Mouse (Mus musculus) midbrain, embryonic 11.5 days (tissue): ENCODE measurements at regions not wholly inside any gene's neighbourhood (a gene's known extent, or its start where the extent isn't known, plus 50 kb on each side); places are given as distances from the start of the nearest gene placed in this dataset.
"Not testable (repeated sequence)": the region's sequence is repeated elsewhere in the genome, so short reads cannot be mapped to it uniquely, and the experiment has no call there.

Experiments used
- ATAC-seq: fragments of 200-750 bp; cut with Nextera tagmentation; 2 replicates; pipeline ENCODE4 v1.8.0; 2017; ENCODE audit warnings: moderate TSS enrichment, moderate library complexity; ENCODE audit not compliant: low FRiP score
- DNase-seq: peaks from one replicate; pipeline ENCODE4 v3.0.0; 2015; ENCODE audit warnings: low spot score; ENCODE audit errors: missing footprints
- H3K27ac ChIP-seq: fragments of 300-500 bp; sonication (generic); 2 replicates; pipeline ENCODE4 v1.5.1; 2014; ENCODE audit warnings: low read depth, low read length
- H3K27me3 ChIP-seq: fragments of 300-500 bp; sonication (generic); 2 replicates; pipeline ENCODE4 v1.6.1; 2014; ENCODE audit warnings: mild to moderate bottlenecking, low read length, moderate library complexity, mixed read lengths; ENCODE audit not compliant: control insufficient read depth, insufficient read depth
- H3K36me3 ChIP-seq: fragments of 300-500 bp; sonication (generic); 2 replicates; pipeline ENCODE4 v1.6.1; 2014; ENCODE audit warnings: mild to moderate bottlenecking, low read length, moderate library complexity, mixed read lengths; ENCODE audit not compliant: control insufficient read depth, insufficient read depth
- H3K4me1 ChIP-seq: fragments of 300-500 bp; sonication (generic); 2 replicates; pipeline ENCODE4 v1.6.1; 2014; ENCODE audit warnings: low read length; ENCODE audit not compliant: control insufficient read depth, insufficient read depth
- H3K4me2 ChIP-seq: fragments of 300-500 bp; sonication (generic); 2 replicates; pipeline ENCODE4 v1.6.1; 2014; ENCODE audit warnings: mild to moderate bottlenecking, moderate library complexity
- H3K4me3 ChIP-seq: fragments of 300-500 bp; sonication (generic); 2 replicates; pipeline ENCODE4 v1.5.1; 2014; ENCODE audit warnings: low read depth, low read length
- H3K9ac ChIP-seq: fragments of 300-500 bp; sonication (generic); 2 replicates; pipeline ENCODE4 v1.6.1; 2014; ENCODE audit warnings: low read length
- H3K9me3 ChIP-seq: fragments of 300-500 bp; sonication (generic); 2 replicates; pipeline ENCODE4 v1.6.1; 2016; ENCODE audit warnings: low read length; ENCODE audit not compliant: control insufficient read depth
- WGBS: fragments of 180-500 bp; shearing (Covaris S2); extraction: QIAGEN DNeasy Blood & Tissue Kit; methylation state at CpG from one replicate; pipeline ENCODE4 v1.1.7; 2014; 5-methylcytosine and 5-hydroxymethylcytosine counted together

DNA sequence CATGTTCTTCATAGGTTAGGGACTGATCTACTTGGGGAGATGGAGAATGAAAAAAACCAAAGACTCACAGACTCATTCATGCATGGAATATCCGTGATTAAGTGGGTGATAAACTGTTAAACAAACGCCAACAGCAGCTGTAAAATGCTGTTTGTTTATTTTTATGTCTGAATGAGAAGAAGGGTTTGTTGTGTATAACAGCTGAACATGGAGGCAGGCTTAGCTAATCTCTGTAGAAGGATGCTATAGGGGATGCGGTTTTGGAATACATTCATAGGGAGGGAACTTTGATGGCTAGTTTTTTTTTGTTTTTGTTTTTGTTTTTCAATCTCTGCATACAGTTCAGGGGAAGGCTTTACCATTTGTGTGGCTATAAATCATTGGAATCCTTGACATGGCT lies 977.1 kb upstream of the Cdh8 start:
- no peak overlapping the region for H3K9ac ChIP-seq
- no peak overlapping the region for H3K4me2 ChIP-seq
- H3K27ac ChIP-seq = no peak overlapping the region
- H3K9me3 ChIP-seq = peaks cover under 1% of the 10 kb centered on the region; the same call in 1 of the 2 replicates
- WGBS = 85% methylated on average over 3 of the region's 3 CpGs
- H3K27me3 ChIP-seq = no peaks in the 10 kb centered on the region
- H3K4me3 ChIP-seq = no peak overlapping the region
- DNase-seq = no peak
- no peaks in the 10 kb centered on the region for H3K4me1 ChIP-seq
- no peaks in the 10 kb centered on the region for H3K36me3 ChIP-seq
- ATAC-seq = no peak

DNA sequence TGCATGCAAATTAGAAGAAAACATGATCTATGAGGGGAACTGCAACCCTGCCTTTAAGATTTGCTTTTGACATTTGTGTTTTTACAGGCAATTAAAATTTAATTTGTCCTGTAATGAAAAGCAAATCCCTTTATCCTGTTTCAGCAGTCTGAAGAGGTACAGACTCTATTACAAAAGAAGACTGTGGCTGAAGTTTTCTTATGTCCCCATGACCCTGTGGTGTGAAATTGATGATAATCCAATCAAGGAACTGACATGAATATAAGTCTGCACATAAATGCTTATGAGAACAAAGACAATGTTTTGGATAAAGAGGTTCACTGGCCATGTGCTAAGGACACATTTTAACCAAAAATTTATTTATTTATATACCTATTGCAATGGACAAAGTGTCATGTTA lies 951.4 kb upstream of the Cdh8 start:
- H3K36me3 ChIP-seq = no peaks in the 10 kb centered on the region
- H3K4me2 ChIP-seq = no peak overlapping the region
- DNase-seq (no peak), ATAC-seq (peak; percentile 54; the same call in 1 of the 2 replicates)
- H3K27me3 ChIP-seq = no peaks in the 10 kb centered on the region
- no peaks in the 10 kb centered on the region; the same call in 1 of the 2 replicates for H3K4me1 ChIP-seq
- no peak overlapping the region for H3K9ac ChIP-seq
- H3K9me3 ChIP-seq = no peaks in the 10 kb centered on the region
- no peak overlapping the region for H3K4me3 ChIP-seq
- H3K27ac ChIP-seq = no peak overlapping the region

DNA sequence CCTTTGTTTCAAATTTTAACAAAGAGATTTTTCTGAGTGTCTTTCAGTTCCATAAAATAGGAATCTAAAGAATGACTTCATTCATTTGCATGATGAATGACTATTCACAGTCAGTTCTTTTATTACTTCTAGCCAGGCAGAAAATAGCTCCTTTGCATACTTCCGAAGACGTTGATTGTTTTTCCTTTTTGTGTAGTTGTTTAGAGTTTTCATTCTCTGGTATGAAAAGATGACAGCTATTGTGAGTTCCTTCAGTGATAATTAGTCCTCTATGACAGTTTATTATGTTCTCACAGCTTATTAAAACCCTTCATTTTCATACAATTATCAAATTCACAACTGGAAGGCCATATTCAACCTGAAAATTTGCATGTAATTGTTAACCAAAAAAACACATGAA lies 946.5 kb upstream of the Cdh8 start:
- H3K9me3 ChIP-seq = no peaks in the 10 kb centered on the region
- no peaks in the 10 kb centered on the region for H3K27me3 ChIP-seq
- no peak overlapping the region for H3K27ac ChIP-seq
- DNase-seq (no peak), ATAC-seq (no peak)
- no peak overlapping the region for H3K4me3 ChIP-seq
- H3K4me2 ChIP-seq = no peak overlapping the region
- whole genome bisulfite sequencing = 76% methylated on average over 2 of the region's 2 CpGs
- H3K9ac ChIP-seq = no peak overlapping the region
- no peaks in the 10 kb centered on the region; the same call in 1 of the 2 replicates for H3K4me1 ChIP-seq
- H3K36me3 ChIP-seq = no peaks in the 10 kb centered on the region

DNA sequence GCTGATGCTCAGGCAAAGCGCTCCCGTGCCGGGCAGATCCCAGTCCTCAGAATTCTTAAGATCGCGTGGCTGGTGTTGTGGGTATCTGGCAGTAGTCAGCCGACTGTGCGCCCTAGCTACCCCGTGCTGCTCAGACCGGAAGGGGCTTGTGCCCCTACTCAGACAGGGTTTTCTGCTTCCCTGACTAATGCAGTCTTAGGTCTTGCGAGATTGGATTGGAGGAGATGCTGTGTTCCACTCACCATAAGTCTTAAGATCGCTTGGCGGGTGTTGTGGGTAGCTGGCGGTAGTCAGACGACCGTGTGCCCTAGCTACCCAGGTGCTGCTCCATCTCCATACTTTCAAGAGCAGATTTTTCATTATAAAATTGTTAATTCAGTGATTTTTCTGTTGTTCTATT lies 944.3 kb upstream of the Cdh8 start:
- not testable (repeated sequence) for H3K4me3 ChIP-seq, H3K4me2 ChIP-seq, ATAC-seq, H3K9me3 ChIP-seq, H3K36me3 ChIP-seq, H3K4me1 ChIP-seq, H3K27me3 ChIP-seq, H3K9ac ChIP-seq, H3K27ac ChIP-seq, DNase-seq
- 93% methylated on average over 15 of the region's 15 CpGs for WGBS

DNA sequence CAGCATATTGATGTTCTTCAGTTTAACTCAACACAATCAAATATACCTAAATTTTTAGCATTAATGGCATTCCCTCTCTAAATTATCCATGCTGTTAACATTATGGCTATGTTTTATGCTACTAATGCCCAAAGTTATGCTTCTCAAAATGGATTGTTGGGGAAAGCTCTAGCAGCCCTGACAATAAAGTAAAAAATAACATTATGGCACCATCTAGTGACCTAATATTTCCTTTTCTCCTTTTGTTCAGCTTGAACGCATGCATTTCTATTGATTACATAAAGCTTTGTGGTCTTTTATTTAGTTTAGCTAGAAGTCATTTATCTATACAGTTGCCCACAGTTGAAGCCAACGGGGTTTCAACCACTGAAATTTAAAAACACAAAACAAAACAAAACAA lies 918.3 kb upstream of the Cdh8 start:
- WGBS = 78% methylated on average over 2 of the region's 2 CpGs
- no peak overlapping the region for H3K9ac ChIP-seq

DNA sequence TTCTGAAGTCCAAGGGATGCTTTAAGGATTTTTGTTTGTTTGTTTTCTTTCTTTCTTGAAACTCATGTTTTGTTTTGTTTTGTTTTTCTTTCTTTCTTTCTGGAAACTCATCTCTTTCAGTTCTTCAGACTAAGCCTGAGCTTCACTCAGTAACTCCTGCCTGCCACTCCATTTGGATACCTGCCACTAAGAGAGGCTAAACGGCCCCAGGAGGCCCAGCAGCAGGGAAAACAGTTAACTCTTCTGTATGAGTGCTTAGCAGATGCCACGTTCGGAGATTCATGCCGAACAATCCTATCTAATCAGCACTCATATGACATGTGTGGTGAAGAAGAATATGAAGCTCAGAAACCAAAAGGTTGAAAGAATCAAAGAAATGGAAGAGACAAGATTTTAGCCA lies 909.3 kb upstream of the Cdh8 start:
- no peak overlapping the region for H3K9ac ChIP-seq
- ATAC-seq (no peak), DNase-seq (peak; percentile 35)
- no peaks in the 10 kb centered on the region for H3K9me3 ChIP-seq
- H3K27me3 ChIP-seq = no peaks in the 10 kb centered on the region
- WGBS = 76% methylated on average over 4 of the region's 4 CpGs
- H3K4me2 ChIP-seq = no peak overlapping the region
- H3K36me3 ChIP-seq = no peaks in the 10 kb centered on the region
- H3K27ac ChIP-seq = no peak overlapping the region
- no peak overlapping the region for H3K4me3 ChIP-seq
- no peaks in the 10 kb centered on the region for H3K4me1 ChIP-seq

More for the DNA sequence above, 918.3 kb upstream of the Cdh8 start:
- Histone ChIP-seq H3K27ac (no peak overlapping the region), H3K27me3 (no peaks in the 10 kb centered on the region), H3K9me3 (no peaks in the 10 kb centered on the region), H3K4me3 (no peak overlapping the region), H3K36me3 (no peaks in the 10 kb centered on the region), H3K4me2 (no peak overlapping the region), H3K4me1 (no peaks in the 10 kb centered on the region)
- ATAC-seq = no peak
- no peak for DNase-seq

DNA sequence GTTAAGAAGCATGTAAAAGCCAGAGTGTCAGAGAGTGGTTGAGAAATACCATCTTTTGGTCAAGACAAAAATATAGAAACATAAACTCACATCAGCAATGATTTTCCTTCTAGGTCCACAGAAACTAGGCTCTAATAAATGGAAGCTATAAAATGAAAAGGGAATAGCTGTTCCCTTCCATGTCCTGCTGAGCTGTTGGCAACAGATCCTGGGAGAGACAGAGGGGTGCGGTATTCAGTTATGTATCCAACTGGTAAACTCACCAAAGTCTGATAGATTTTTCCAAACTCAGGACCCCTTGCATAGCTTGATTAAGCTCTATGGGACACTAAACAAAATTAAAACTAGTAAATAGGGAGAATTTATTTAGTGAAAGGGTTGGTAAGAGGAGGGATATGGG lies 907.2 kb upstream of the Cdh8 start:
- Histone ChIP-seq H3K9ac (no peak overlapping the region), H3K27ac (no peak overlapping the region), H3K4me2 (no peak overlapping the region), H3K36me3 (no peaks in the 10 kb centered on the region), H3K27me3 (no peaks in the 10 kb centered on the region), H3K4me1 (no peaks in the 10 kb centered on the region), H3K4me3 (no peak overlapping the region), H3K9me3 (no peaks in the 10 kb centered on the region)
- DNase-seq = peak; percentile 84
- no peak for ATAC-seq
- WGBS = 88% methylated on average over 1 of the region's 1 CpGs

DNA sequence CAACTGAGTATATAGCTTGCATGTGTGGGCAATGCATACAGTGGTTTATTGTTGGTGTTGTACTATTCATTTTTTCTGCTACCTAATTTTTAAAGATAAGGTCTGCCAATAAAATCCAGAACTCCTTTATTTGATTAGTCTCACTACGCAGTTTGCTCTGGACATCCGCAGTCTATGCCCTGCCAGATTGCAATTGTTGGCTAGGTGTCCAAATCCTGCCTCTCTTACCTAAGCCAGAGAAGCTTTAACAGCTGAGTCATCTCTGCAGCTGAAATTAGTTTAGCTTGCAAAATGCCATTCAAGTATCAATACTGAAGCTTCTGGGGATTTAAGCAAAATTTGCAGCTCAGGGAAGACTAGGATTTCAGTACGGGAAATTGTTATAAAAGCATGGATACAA lies 881.9 kb upstream of the Cdh8 start:
- DNase-seq (no peak), ATAC-seq (no peak)
- WGBS = 89% methylated on average over 3 of the region's 3 CpGs

DNA sequence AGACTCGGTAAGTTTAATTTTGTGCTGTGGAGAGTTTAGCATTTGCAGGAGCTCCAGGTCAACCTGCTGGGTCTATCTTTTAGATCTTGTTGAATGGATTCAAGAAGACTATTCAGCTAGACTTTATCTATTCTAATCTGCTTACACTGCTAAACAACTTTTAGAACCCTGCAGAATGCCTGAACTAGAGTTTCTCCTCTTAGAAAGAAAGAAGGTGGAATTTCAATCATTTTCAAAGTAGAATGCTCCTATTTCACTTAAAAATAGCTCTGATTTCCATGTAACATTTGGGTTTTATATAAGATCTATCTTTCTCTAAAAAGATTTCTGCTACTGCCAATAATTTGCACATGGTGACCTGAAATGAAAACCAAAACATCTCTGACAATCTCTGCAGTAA lies 876.3 kb upstream of the Cdh8 start:
- ATAC-seq = no peak

More for the DNA sequence above, 881.9 kb upstream of the Cdh8 start:
- H3K4me3 ChIP-seq = no peak overlapping the region
- H3K9ac ChIP-seq = no peak overlapping the region
- no peaks in the 10 kb centered on the region for H3K36me3 ChIP-seq
- no peaks in the 10 kb centered on the region for H3K27me3 ChIP-seq
- no peaks in the 10 kb centered on the region for H3K9me3 ChIP-seq
- H3K4me1 ChIP-seq = no peaks in the 10 kb centered on the region
- no peak overlapping the region for H3K4me2 ChIP-seq
- no peak overlapping the region for H3K27ac ChIP-seq

DNA sequence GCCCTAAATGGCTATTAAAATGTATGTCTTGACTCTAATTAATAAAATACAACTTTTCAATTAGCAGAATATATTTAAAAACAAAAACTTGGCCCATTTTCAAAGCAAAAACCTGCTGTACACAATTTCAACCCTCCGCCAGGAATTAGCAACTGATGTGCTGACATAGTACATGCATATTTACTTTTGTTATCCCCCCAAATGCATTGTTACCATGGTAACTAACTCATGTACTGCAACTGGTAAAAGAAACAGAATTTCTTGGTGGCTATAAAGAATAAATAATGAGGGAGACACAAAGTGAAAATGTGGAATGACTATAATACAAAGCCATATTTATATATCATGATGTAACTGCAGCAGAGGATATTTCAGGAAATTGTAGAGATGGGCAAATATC lies 875.7 kb upstream of the Cdh8 start:
- Histone ChIP-seq H3K27ac (no peak overlapping the region), H3K9me3 (no peaks in the 10 kb centered on the region), H3K27me3 (no peaks in the 10 kb centered on the region), H3K4me2 (no peak overlapping the region), H3K4me3 (no peak overlapping the region), H3K4me1 (peaks cover 3% of the 10 kb centered on the region), H3K36me3 (no peaks in the 10 kb centered on the region), H3K9ac (no peak overlapping the region)
- WGBS = 25% methylated on average over 1 of the region's 1 CpGs
- no peak for DNase-seq
- 0 out of 2 replicates have a peak, but pooled peaks have one; percentile 33 for ATAC-seq

More for the DNA sequence above, 876.3 kb upstream of the Cdh8 start:
- Histone ChIP-seq H3K4me3 (no peak overlapping the region), H3K27me3 (no peaks in the 10 kb centered on the region), H3K9ac (no peak overlapping the region), H3K9me3 (no peaks in the 10 kb centered on the region), H3K4me1 (peaks cover 3% of the 10 kb centered on the region), H3K4me2 (no peak overlapping the region), H3K36me3 (no peaks in the 10 kb centered on the region), H3K27ac (no peak overlapping the region)
- WGBS = 30% methylated on average over 1 of the region's 1 CpGs
- DNase-seq = no peak
